Mouse (Mus musculus) hindbrain, postnatal 0 days (tissue): ENCODE measurements at regions not wholly inside any gene's neighbourhood (a gene's known extent, or its start where the extent isn't known, plus 50 kb on each side); places are given as distances from the start of the nearest gene placed in this dataset.

Experiments used
- ATAC-seq: fragments of 200-750 bp; cut with Nextera tagmentation; 2 replicates; pipeline ENCODE4 v1.8.0; 2017; ENCODE audit warnings: mild to moderate bottlenecking, moderate TSS enrichment, moderate library complexity
- DNase-seq: peaks from one replicate; pipeline ENCODE4 v3.0.0-alpha.2; 2015; ENCODE audit warnings: low spot score
- H3K27ac ChIP-seq: fragments of 300-500 bp; sonication (generic); 2 replicates; pipeline ENCODE4 v1.5.1; 2014; ENCODE audit warnings: mild to moderate bottlenecking
- H3K27me3 ChIP-seq: fragments of 300-500 bp; sonication (generic); 2 replicates; pipeline ENCODE4 v1.6.1; 2014; ENCODE audit warnings: low read length, mixed read lengths; ENCODE audit not compliant: insufficient read depth
- H3K36me3 ChIP-seq: fragments of 300-500 bp; sonication (generic); 2 replicates; pipeline ENCODE4 v1.6.1; 2014; ENCODE audit warnings: low read length, mixed read lengths; ENCODE audit not compliant: insufficient read depth
- H3K4me1 ChIP-seq: fragments of 300-500 bp; sonication (generic); 2 replicates; pipeline ENCODE4 v1.6.1; 2014; ENCODE audit warnings: antibody characterized with exemption, low read length, mixed read lengths; ENCODE audit not compliant: insufficient read depth
- H3K4me2 ChIP-seq: fragments of 300-500 bp; sonication (generic); 2 replicates; pipeline ENCODE4 v1.6.1; 2014; ENCODE audit warnings: low read depth, mild to moderate bottlenecking, low read length, moderate library complexity, mixed read lengths
- H3K4me3 ChIP-seq: fragments of 300-500 bp; sonication (generic); 2 replicates; pipeline ENCODE4 v1.5.1; 2014; ENCODE audit warnings: low read length
- H3K9ac ChIP-seq: fragments of 300-500 bp; sonication (generic); replicated peaks from 2 replicates; pipeline ENCODE4 v1.6.1; 2014; ENCODE audit warnings: mild to moderate bottlenecking, low read length, moderate library complexity, mixed read lengths
- H3K9me3 ChIP-seq: fragments of 300-500 bp; sonication (generic); 2 replicates; pipeline ENCODE4 v1.6.1; 2016; ENCODE audit warnings: low read length, mixed read lengths
- CTCF ChIP-seq: IDR thresholded peaks from 2 replicates; pipeline ENCODE4 v1.5.1; 2016; ENCODE audit warnings: antibody characterized with exemption, control low read depth, low read depth
- WGBS: fragments of 180-500 bp; shearing (Covaris S2); extraction: QIAGEN DNeasy Blood & Tissue Kit; methylation state at CpG from one replicate; pipeline ENCODE4 v1.1.7; 2014; 5-methylcytosine and 5-hydroxymethylcytosine counted together

- no peaks in the 10 kb centered on the region for H3K36me3 ChIP-seq
- H3K4me1 ChIP-seq, result no peaks in the 10 kb centered on the region
- H3K27me3 ChIP-seq, result no peaks in the 10 kb centered on the region
- no peak overlapping the region for H3K4me3 ChIP-seq
- 60% methylated on average over 1 of the region's 1 CpGs for WGBS
- no peak overlapping the region for H3K4me2 ChIP-seq
- TF ChIP-seq CTCF, result no peak
- no peak overlapping the region for H3K9ac ChIP-seq
- ATAC-seq (no peak), DNase-seq (no peak)
- no peak overlapping the region for H3K27ac ChIP-seq
- no peaks in the 10 kb centered on the region for H3K9me3 ChIP-seq
These were observed 71.6 kb upstream of the Pgrmc2 start for GRCm38 (mm10) chr3:41154402-41154801.

- Histone ChIP-seq H3K27ac (no peak overlapping the region), H3K4me1 (no peaks in the 10 kb centered on the region), H3K4me3 (no peak overlapping the region), H3K9ac (no peak overlapping the region), H3K9me3 (no peaks in the 10 kb centered on the region), H3K27me3 (no peaks in the 10 kb centered on the region), H3K4me2 (no peak overlapping the region), H3K36me3 (no peaks in the 10 kb centered on the region)
- ATAC-seq (no peak), DNase-seq (no peak)
- no peak for TF ChIP-seq CTCF
- 88% methylated on average over 7 of the region's 7 CpGs for WGBS
These were observed 69.1 kb upstream of the Pgrmc2 start for GRCm38 (mm10) chr3:41151989-41152388.

- Histone ChIP-seq H3K4me1 (no peaks in the 10 kb centered on the region), H3K4me3 (no peak overlapping the region), H3K27me3 (no peaks in the 10 kb centered on the region), H3K9ac (no peak overlapping the region), H3K9me3 (no peaks in the 10 kb centered on the region), H3K4me2 (no peak overlapping the region), H3K36me3 (no peaks in the 10 kb centered on the region), H3K27ac (no peak overlapping the region)
- TF ChIP-seq CTCF, result no peak
- no peak for DNase-seq
- no peak for ATAC-seq
- WGBS, result 90% methylated on average over 4 of the region's 4 CpGs
These were observed 57.5 kb upstream of the Pgrmc2 start for GRCm38 (mm10) chr3:41140391-41140790.

- no peak for TF ChIP-seq CTCF
- Histone ChIP-seq H3K4me3 (no peak overlapping the region), H3K9me3 (no peaks in the 10 kb centered on the region), H3K4me1 (no peaks in the 10 kb centered on the region), H3K4me2 (no peak overlapping the region), H3K27ac (no peak overlapping the region), H3K9ac (no peak overlapping the region), H3K36me3 (no peaks in the 10 kb centered on the region), H3K27me3 (no peaks in the 10 kb centered on the region)
- DNase-seq, result no peak
- WGBS, result 89% methylated on average over 1 of the region's 1 CpGs
- no peak for ATAC-seq
These were observed 55.1 kb upstream of the Pgrmc2 start for GRCm38 (mm10) chr3:41137931-41138330.

GRCm38 (mm10) chr3:41132889-41133288, 50.0 kb upstream of the Pgrmc2 start:
- H3K9ac ChIP-seq, result no peak overlapping the region
- no peak overlapping the region for H3K27ac ChIP-seq
- 78% methylated on average over 6 of the region's 6 CpGs for WGBS
- no peak for TF ChIP-seq CTCF
- H3K27me3 ChIP-seq, result no peaks in the 10 kb centered on the region
- no peaks in the 10 kb centered on the region for H3K4me1 ChIP-seq
- H3K4me2 ChIP-seq, result no peak overlapping the region
- ATAC-seq (no peak), DNase-seq (no peak)
- no peaks in the 10 kb centered on the region for H3K9me3 ChIP-seq
- H3K36me3 ChIP-seq, result no peaks in the 10 kb centered on the region
- no peak overlapping the region for H3K4me3 ChIP-seq
